Mouse (Mus musculus) adrenal gland, postnatal 4 days (tissue): Measurements from ENCODE around the gene Angel2. TPM values are rescaled to one million over a fixed set of nuclear protein-coding genes. Genes with fewer than 3 reads are reported as not detected.

Source experiments
- DNase-seq, 2 experiments: peaks; one replicate each; pipeline ENCODE4 v3.0.0; 2021 to 2022; ENCODE audit warnings: low spot score in 2 of 2, mixed read lengths in 2 of 2
- total RNA-seq, 2 experiments: library from RNA; stranded (reverse); gene quantifications; 2 replicates each; pipeline ENCODE4 v1.2.3; 2021

The Angel2 gene
- total RNA-seq, 2 experiments from 2014 or later: 51.9 to 54.6 TPM

GRCm38 (mm10) chr1:190978511-190979073 lies 53.7 kb downstream of the Angel2 start:
- no peak for DNase-seq

DNA sequence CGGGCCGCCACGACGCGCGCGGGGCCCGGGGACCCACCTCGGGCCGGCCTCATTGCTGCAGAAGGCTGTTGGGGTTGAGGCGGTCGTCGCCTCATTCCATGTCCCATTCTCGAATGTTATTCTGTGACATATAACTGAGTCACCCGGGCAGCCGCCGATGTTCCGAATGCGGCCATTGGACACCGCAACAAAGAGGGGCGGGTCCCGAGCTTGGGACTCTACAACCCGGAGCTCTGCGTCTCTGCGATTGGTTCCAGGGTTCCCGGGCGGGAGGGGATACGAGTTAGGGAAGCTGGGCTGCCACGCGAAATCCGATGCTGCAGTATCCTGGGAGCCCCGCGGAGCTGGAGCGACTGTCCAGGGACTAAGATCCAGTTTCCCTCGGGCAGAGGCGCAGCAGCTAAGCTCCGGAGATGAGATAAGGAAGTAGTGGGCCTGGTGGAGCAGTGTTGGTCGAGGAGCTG lies 54.2 kb downstream of the Angel2 start, which contains the start of gene Vash2:
Vash2 (minus strand) TSS at position 197 of the 464 bp plus-strand sequence.
- peak; percentile 38 to 72 for DNase-seq

- no peak for DNase-seq
Measured at GRCm38 (mm10) chr1:190980470-190980869, 55.6 kb downstream of the Angel2 start.

- DNase-seq: no peak
Measured at GRCm38 (mm10) chr1:190981412-190981811, 56.5 kb downstream of the Angel2 start.

GRCm38 (mm10) chr1:190989437-190990082 lies 64.6 kb downstream of the Angel2 start:
- no peak for DNase-seq

DNA sequence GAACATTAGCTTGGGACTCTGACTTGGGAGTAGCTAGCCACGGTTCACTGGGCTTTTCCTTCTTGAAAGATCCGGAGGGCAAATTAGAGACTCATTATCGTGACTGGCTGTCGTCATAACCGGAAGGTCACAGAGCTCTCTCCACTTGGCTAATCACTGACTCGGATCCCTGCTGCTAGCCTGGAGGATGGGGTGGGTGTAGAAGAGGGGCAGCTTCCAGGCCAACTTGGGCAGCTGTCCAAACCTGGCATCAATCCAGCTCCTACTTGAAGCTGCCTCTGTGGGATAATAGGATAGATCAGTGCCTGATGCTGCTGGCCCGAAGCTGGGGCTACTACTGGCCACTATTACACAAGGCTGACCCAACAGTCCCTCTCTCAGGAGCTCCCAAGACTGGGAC lies 70.6 kb downstream of the Angel2 start:
- DNase-seq: peak in 1 of 2 experiments; percentile 23

- no peak for DNase-seq
Measured at GRCm38 (mm10) chr1:190996346-190996877, 71.5 kb downstream of the Angel2 start.

Other genes starting within 250 kb of the Angel2 start
- 10 to 100 TPM; 28.0 to 30.7 TPM for gene Rps6kc1, start 13.3 kb upstream of the Angel2 start, total RNA-seq
- gene Vash2, start 54.2 kb downstream of the Angel2 start, total RNA-seq: 1 to 10 TPM; 5.6 to 5.9 TPM
- gene Flvcr1, start 101.0 kb downstream of the Angel2 start, total RNA-seq: 10 to 100 TPM; 16.7 to 19.6 TPM
- not detected for gene Spata45, start 111.5 kb downstream of the Angel2 start, total RNA-seq
- 10 to 100 TPM; 30.6 to 32.2 TPM for gene Tatdn3, start 137.8 kb downstream of the Angel2 start, total RNA-seq
- gene Nsl1, start 137.9 kb downstream of the Angel2 start, total RNA-seq: 1 to 10 TPM; 7.5 to 7.6 TPM
- 1 to 10 TPM; 3.3 to 3.4 TPM for gene Batf3, start 172.7 kb downstream of the Angel2 start, total RNA-seq
- gene Fam71a, start 239.7 kb downstream of the Angel2 start, total RNA-seq: not detected